Mouse (Mus musculus) CD4-positive, CD25-positive, alpha-beta regulatory T cell, adult 2 months (primary cell): ENCODE results near the gene Cic.

Source experiments
- DNase-seq: peaks from one replicate; pipeline ENCODE4 v3.0.0-alpha.2; 2012; ENCODE audit warnings: low read depth, low spot score

The Cic gene

GRCm38 (mm10) chr7:25269545-25270271, 2.2 kb downstream of the Cic start:
- DNase-seq: peak; percentile 67

GRCm38 (mm10) chr7:25270652-25271633, 3.4 kb downstream of the Cic start:
- no peak for DNase-seq

GRCm38 (mm10) chr7:25271651-25272444, 4.3 kb downstream of the Cic start:
- DNase-seq: no peak

GRCm38 (mm10) chr7:25272445-25273258, 5.1 kb downstream of the Cic start:
- DNase-seq: no peak

- DNase-seq: no peak
Observed at GRCm38 (mm10) chr7:25273259-25274241, 6.0 kb downstream of the Cic start.

GRCm38 (mm10) chr7:25274571-25274970, 7.1 kb downstream of the Cic start:
- peak; percentile 72 for DNase-seq

GRCm38 (mm10) chr7:25274996-25275395, 7.5 kb downstream of the Cic start:
- no peak for DNase-seq

- no peak for DNase-seq
Observed at GRCm38 (mm10) chr7:25275555-25276298, 8.2 kb downstream of the Cic start.

- peak; percentile 11 for DNase-seq
Observed at GRCm38 (mm10) chr7:25277405-25277804, 9.9 kb downstream of the Cic start.

GRCm38 (mm10) chr7:25277998-25278340, 10.5 kb downstream of the Cic start:
- no peak for DNase-seq

- peak; percentile 95 for DNase-seq
Observed at GRCm38 (mm10) chr7:25278341-25279075, 11.0 kb downstream of the Cic start.

- DNase-seq: peak; percentile 92
Observed at GRCm38 (mm10) chr7:25279076-25279860, 11.8 kb downstream of the Cic start.

- DNase-seq: peak; percentile 21
Observed at GRCm38 (mm10) chr7:25279861-25280791, 12.6 kb downstream of the Cic start.

- DNase-seq: no peak
Observed at GRCm38 (mm10) chr7:25281166-25281733, 13.7 kb downstream of the Cic start.

- peak; percentile 99 for DNase-seq
Observed at GRCm38 (mm10) chr7:25281734-25282601, 14.5 kb downstream of the Cic start.
